Mouse (Mus musculus): ENCODE measurements around the gene Ppfia4. TPM values are rescaled to one million over a fixed set of nuclear protein-coding genes. Genes with fewer than 3 reads are reported as not detected.

Ppfia4 gene
- polyA plus RNA-seq, 1 experiment from 2014 or later, result 6.7 TPM

DNA sequence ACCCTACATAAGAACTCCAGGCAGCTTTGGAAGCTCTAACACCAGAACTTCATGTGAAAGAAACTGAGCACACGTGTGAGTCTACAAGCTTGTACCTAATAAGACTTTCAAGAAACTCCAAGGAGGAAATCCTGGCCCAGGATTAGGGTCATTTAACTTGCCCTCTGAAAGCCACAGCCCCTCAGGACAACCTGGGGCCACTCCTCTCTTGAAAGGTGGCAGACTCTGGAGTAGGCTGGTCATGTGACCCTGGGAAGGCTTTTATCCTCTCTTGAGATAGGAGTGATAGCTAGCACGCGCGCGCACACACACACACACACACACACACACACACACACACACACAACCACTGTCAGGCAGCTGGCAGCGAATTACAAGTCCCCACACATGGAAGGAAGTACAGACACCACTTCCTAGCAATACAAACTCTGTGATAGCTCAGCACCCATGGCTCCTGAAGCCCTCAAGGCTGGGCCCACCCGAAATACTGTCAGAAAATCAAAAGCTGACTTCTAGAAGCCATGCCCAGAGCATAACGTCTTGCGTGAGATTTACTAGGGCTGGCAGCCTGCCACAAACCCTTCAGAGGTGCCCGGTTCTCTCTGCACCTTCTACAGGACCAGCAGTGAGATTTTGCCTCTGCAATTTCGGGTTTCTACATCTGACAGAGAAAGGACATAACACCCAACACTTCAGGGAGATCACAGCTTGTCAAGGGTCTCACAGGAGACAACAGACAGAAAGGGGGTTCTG is 4.4 kb upstream of the Ppfia4 start:
- no peaks in the 10 kb centered on the region for H3K27me3 ChIP-seq
- peaks cover 17% of the 10 kb centered on the region; the same call in 1 of the 2 replicates for H3K4me1 ChIP-seq (replicated peaks)
- 79% methylated on average over 11 of the region's 11 CpGs for WGBS
- H3K9ac ChIP-seq (replicated peaks), result no peak overlapping the region
- H3K9me3 ChIP-seq, result no peaks in the 10 kb centered on the region
- H3K27ac ChIP-seq, result no peak overlapping the region
- no peak overlapping the region for H3K4me3 ChIP-seq (replicated peaks)
- ATAC-seq (ENCODE audit: insufficient number of reproducible peaks, insufficient read depth, low FRiP score, low TSS enrichment, low read depth), result no peak
- H3K36me3 ChIP-seq, result no peaks in the 10 kb centered on the region
- no peak overlapping the region for H3K4me2 ChIP-seq

DNA sequence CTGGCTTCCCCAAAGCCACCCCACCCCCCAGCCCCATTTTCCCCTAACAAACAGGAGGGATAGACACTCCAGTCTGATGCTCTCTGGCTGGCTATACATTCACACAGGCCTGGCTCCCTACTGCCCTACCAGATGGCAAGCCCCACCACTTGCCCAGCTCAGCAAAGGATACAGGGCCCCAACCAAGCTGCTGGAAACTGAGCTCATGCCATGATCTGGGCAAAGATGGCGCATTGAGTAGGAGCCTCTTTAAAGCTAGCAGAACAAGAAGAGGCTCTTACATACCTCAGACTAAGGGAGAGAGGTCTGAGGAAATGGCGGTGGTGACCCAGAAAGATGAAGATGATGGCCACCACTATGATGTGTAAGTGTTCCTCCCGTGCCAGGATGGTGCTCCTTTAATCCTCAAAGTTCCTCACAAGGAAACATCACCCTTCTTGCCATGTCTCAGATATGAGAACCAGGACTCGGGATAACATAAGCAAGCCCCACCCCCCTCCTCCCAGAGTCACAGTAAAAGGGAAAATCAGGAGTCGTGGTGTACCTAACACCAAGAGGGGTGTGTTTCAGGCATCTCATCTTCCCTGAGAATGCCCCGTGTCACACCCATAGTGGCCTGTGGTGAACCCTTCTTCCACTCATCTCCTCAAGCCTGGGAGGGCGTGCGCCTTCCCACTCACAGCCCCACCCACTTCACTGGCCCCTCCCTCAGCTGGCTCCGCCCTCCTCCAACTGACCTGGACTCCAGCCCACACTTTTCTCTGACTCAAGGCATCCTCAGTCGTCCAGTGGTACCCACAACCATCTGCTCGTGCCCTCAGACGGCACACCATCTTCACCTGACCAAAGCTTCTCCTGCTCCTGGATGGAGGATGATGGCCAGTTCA is 3.4 kb upstream of the Ppfia4 start:
- H3K36me3 ChIP-seq, result no peaks in the 10 kb centered on the region
- peaks cover 17% of the 10 kb centered on the region; the same call in 1 of the 2 replicates for H3K4me1 ChIP-seq (replicated peaks)
- H3K27me3 ChIP-seq, result no peaks in the 10 kb centered on the region
- H3K4me2 ChIP-seq, result no peak overlapping the region
- ATAC-seq (ENCODE audit: insufficient number of reproducible peaks, insufficient read depth, low FRiP score, low TSS enrichment, low read depth), result no peak
- H3K4me3 ChIP-seq (replicated peaks), result no peak overlapping the region
- 88% methylated on average over 12 of the region's 12 CpGs for WGBS
- H3K9me3 ChIP-seq, result no peaks in the 10 kb centered on the region
- H3K27ac ChIP-seq, result no peak overlapping the region
- no peak overlapping the region for H3K9ac ChIP-seq (replicated peaks)

DNA sequence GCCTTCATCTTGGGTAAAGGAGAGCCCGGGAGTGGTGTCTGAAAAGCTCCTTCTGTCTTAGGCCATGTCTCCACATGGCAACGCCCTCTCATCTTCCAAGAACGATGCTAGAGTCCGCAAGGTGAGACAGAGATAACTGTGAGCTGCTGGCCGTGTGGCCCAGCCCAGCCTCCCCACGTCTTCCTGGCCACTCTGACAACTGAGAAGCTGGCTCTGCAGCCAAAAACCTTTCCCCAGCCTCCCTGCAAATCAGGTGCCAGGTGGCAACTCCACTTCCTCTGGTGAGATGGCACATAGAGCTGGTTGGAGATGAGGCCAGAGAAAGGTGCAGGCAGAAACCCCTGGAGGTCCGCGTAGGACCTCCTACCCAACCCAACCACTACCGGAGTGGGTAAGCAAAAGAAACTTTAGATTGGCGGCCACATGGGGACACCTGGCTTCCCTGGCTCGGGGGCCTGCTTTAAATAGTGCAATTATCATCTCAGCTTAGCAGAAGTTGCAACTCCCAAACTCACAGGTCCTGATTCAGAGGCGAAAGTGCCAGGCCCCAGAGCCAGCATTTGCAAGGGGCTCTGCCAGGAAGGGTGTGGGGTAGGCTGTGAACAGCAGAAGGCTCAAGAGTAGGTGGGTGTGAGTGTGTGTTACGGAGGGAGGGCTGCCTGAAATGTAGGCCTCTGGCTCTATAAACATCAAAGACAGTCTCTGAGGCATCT is 2.6 kb upstream of the Ppfia4 start:
- no peak overlapping the region for H3K4me2 ChIP-seq
- H3K9me3 ChIP-seq, result no peaks in the 10 kb centered on the region
- H3K4me3 ChIP-seq (replicated peaks), result no peak overlapping the region
- ATAC-seq (ENCODE audit: insufficient number of reproducible peaks, insufficient read depth, low FRiP score, low TSS enrichment, low read depth), result no peak
- peaks cover 17% of the 10 kb centered on the region; the same call in 1 of the 2 replicates for H3K4me1 ChIP-seq (replicated peaks)
- 66% methylated on average over 13 of the region's 13 CpGs for WGBS
- no peaks in the 10 kb centered on the region for H3K27me3 ChIP-seq
- no peak overlapping the region for H3K27ac ChIP-seq
- H3K9ac ChIP-seq (replicated peaks), result no peak overlapping the region; the same call in 1 of the 2 replicates
- no peaks in the 10 kb centered on the region for H3K36me3 ChIP-seq

DNA sequence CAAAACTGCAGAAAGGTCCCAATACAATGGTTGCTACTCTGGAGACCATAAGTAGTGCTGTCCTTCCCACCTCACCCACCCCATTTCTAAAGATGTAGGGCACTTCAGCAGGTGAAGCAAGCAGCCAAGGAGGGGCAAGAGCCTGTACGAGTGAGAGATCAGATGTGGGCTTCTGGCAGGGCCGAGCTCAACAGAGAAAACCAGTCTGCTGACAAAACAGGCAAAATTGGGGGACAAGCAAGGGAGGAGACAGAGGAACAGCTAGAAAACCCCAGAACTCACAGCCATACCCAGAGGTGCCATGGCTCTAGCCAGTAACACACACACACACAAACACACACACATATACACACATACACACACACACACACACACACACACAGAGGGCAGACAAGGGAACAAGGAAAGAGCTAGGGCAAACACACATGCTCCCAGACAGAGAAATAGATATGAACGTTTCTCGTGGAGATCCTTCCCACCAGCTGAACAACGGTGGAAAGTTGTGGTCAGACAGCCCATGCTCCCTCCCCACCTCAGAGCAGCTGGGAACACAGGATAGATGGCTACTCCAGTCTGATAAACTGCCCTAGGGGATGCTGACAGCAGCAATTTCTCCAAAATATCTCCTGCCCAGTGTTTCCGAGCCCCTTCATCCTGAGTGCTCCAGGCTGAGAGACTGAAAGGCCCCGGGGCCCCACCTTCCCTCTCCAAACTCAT is 1.5 kb upstream of the Ppfia4 start:
- Histone ChIP-seq H3K9ac (replicated peaks) (no peak overlapping the region), H3K27me3 (no peaks in the 10 kb centered on the region), H3K36me3 (no peaks in the 10 kb centered on the region), H3K27ac (no peak overlapping the region), H3K4me3 (replicated peaks) (no peak overlapping the region), H3K4me2 (no peak overlapping the region), H3K4me1 (replicated peaks) (peaks cover 17% of the 10 kb centered on the region; the same call in 1 of the 2 replicates), H3K9me3 (no peaks in the 10 kb centered on the region)
- ATAC-seq (ENCODE audit: insufficient number of reproducible peaks, insufficient read depth, low FRiP score, low TSS enrichment, low read depth), result no peak
- WGBS, result 66% methylated on average over 7 of the region's 7 CpGs

DNA sequence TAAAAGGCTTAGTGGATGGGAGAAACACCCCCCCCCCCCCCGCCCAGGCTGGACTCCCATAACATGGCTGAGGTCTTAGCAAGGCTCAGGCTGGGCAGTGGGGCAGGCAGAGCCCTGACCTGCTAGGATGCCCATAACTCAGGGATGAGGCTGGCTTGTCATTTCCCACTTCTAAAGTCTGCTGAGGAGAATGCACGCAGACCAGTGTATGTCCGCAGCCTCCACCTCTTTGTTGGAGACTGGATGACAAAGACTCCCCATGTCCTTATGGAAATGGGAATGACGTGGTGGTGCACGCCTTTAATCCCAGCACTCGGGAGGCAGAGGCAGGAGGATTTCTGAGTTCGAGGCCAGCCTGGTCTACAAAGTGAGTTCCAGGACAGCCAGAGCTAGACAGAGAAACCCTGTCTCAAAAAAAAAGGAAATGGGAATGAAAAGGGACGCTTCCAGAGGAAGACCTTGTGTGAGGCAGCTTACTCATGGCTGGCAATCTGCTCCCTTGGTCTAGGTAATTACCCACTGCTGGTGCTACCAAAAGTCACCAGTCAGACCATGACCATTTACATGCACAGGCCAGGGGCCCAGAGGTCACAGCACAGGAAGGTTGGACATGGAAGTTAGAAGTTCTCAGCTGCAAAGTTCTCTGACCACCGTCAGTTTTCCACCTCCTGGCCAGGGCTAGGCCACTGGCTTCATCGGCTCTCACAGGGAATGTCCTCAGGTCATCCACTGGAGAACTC is 813 bp upstream of the Ppfia4 start:
- H3K27ac ChIP-seq, result no peak overlapping the region
- H3K27me3 ChIP-seq, result no peaks in the 10 kb centered on the region
- 85% methylated on average over 10 of the region's 10 CpGs for WGBS
- ATAC-seq (ENCODE audit: insufficient number of reproducible peaks, insufficient read depth, low FRiP score, low TSS enrichment, low read depth), result no peak
- H3K9me3 ChIP-seq, result no peaks in the 10 kb centered on the region
- no peak overlapping the region for H3K4me2 ChIP-seq
- H3K4me1 ChIP-seq (replicated peaks), result peaks cover 17% of the 10 kb centered on the region; the same call in 1 of the 2 replicates
- no peak overlapping the region for H3K4me3 ChIP-seq (replicated peaks)
- H3K9ac ChIP-seq (replicated peaks), result no peak overlapping the region
- H3K36me3 ChIP-seq, result no peaks in the 10 kb centered on the region

DNA sequence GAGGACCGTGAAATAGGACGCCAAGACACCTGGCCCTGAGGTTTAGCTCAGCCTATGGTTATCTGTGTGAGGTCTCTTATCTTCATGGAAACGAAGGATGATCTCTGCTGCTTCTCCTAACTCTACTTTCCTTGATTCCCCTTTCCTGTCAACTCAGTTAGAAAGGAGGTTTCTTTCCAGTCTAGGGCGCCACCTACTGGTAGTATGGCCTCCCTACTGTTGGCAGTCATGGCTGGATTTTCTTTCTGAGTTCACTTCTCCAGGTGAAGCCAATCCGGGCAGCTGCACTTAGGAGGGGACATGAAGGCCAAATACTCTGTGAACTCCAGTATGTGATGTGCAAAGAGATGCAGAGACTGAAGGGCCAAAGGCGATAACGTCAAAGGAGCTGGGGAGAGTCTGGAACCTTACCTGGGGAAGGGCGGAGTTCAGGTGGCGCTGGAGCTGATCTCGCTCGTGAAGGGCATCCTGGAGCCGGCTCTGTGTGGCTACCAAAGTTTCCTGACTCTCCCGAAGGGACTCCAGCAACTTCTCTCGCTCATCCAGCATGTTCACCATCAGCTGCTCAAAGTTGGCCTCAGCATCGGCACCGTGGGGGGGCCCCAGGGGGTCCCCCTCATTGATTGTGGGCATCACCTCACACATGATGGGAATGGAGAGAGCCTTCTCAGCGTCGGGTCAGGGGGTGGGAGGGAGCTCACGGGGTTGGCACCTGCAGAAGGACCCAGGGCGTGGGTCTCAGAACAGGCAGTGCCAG is 671 bp downstream of the Ppfia4 start:
- Histone ChIP-seq H3K9me3 (no peaks in the 10 kb centered on the region), H3K36me3 (no peaks in the 10 kb centered on the region), H3K27me3 (no peaks in the 10 kb centered on the region), H3K9ac (replicated peaks) (no peak overlapping the region), H3K27ac (no peak overlapping the region), H3K4me2 (no peak overlapping the region), H3K4me3 (replicated peaks) (no peak overlapping the region), H3K4me1 (replicated peaks) (peaks cover 17% of the 10 kb centered on the region; the same call in 1 of the 2 replicates)
- ATAC-seq (ENCODE audit: insufficient number of reproducible peaks, insufficient read depth, low FRiP score, low TSS enrichment, low read depth), result no peak
- 57% methylated on average over 20 of the region's 20 CpGs for WGBS

DNA sequence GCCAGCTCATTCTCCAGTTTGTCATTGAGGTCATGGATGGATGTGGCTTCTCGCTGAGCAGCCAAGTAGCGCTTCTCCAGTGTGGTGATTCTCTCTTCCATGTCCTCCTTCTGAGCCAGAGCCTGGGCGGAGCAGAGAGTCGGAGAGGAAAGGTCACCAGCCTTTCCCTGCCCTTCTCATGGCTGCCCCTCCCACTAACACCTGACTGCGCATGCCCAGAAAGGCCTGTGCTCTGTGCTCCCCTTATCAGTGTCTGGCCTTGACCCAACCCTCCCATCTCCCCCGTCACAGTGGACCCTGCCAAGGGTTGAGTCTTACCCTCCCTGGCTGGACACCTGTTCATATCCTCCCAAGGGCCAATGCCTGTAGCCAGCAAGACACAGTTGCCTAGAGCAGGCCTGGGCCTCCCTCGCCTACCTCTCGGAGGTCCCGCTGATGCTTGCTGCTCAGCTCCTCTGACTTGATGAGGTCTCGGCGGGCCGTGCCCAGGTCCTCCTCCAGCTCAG is 5.8 kb downstream of the Ppfia4 start:
- Histone ChIP-seq H3K4me1 (replicated peaks) (no peaks in the 10 kb centered on the region), H3K9me3 (no peaks in the 10 kb centered on the region), H3K27ac (no peak overlapping the region), H3K4me3 (replicated peaks) (no peak overlapping the region), H3K27me3 (no peaks in the 10 kb centered on the region), H3K36me3 (peaks cover 9% of the 10 kb centered on the region; the same call in 1 of the 2 replicates), H3K4me2 (no peak overlapping the region), H3K9ac (replicated peaks) (no peak overlapping the region)
- 94% methylated on average over 12 of the region's 12 CpGs for WGBS
- no peak for ATAC-seq (ENCODE audit: insufficient number of reproducible peaks, insufficient read depth, low FRiP score, low TSS enrichment, low read depth)

DNA sequence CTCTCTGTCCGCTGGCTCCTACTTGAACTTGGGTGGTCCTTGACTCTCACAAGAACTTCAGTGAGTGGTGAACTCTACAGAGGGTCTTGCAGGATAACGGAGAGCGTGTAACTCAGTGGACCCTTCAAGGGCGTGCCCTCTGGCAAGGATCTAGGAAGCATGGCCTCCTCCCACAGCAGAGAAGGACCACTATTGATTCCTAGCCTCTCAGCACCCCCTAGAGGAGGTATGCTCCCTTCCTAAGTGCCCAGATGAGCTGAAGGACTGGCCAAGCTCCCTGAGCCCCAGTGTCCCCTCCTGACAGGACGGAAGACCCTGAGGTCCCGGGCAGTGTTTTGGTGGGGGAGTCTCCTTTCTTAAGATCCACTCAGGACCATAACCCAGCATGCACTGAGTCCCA is 10.1 kb downstream of the Ppfia4 start:
- H3K36me3 ChIP-seq, result peaks cover 9% of the 10 kb centered on the region; the same call in 1 of the 2 replicates
- no peaks in the 10 kb centered on the region for H3K27me3 ChIP-seq
- H3K27ac ChIP-seq, result no peak overlapping the region
- H3K9me3 ChIP-seq, result no peaks in the 10 kb centered on the region
- peaks cover 17% of the 10 kb centered on the region for H3K4me1 ChIP-seq (replicated peaks)
- ATAC-seq (ENCODE audit: insufficient number of reproducible peaks, insufficient read depth, low FRiP score, low TSS enrichment, low read depth), result no peak
- H3K4me3 ChIP-seq (replicated peaks), result no peak overlapping the region
- no peak overlapping the region for H3K4me2 ChIP-seq
- WGBS, result 83% methylated on average over 6 of the region's 6 CpGs
- no peak overlapping the region for H3K9ac ChIP-seq (replicated peaks)

DNA sequence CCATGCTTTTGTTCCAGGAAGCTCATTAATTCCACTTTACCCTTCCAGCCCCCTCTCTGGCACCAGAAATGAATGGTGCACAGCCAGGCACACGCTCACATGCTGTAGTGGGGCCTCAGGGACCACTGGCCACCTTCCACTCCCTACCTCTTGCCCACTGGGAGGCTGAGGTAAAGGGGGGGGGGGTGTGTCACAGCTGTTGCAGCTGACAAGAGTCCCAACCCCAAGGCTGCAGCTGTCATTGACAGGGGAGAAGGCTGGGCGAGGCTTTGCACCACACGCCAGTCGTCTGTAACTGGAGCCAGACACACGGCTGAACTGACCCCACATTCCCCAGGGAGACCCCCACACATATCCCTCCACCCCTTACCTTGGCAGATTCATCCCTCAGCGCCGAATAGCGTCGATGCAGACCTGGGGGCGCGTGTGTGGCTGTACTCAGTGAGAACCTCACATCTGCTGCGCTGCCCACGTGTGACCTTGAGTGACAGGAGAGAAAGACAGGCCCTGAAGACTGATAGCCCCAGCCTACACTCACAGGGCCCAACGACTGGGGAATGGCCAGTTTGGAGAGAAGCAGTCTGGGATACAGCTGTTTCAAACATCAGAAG is 11.9 kb downstream of the Ppfia4 start:
- no peaks in the 10 kb centered on the region for H3K36me3 ChIP-seq
- H3K4me1 ChIP-seq (replicated peaks), result peaks cover 17% of the 10 kb centered on the region
- no peak overlapping the region; the same call in 1 of the 2 replicates for H3K4me2 ChIP-seq
- no peaks in the 10 kb centered on the region for H3K27me3 ChIP-seq
- no peak overlapping the region for H3K4me3 ChIP-seq (replicated peaks)
- no peak overlapping the region for H3K9ac ChIP-seq (replicated peaks)
- peak overlapping the region; percentile 59; the same call in 1 of the 2 replicates for H3K27ac ChIP-seq
- peak; percentile 47; the same call in 1 of the 2 replicates for ATAC-seq (ENCODE audit: insufficient number of reproducible peaks, insufficient read depth, low FRiP score, low TSS enrichment, low read depth)
- 44% methylated on average over 14 of the region's 14 CpGs for WGBS
- H3K9me3 ChIP-seq, result no peaks in the 10 kb centered on the region
